Mouse (Mus musculus) heart, postnatal 10 days (tissue): ENCODE data around the gene Cfap97d1. TPM values are rescaled to one million over a fixed set of nuclear protein-coding genes. Genes with fewer than 3 reads are reported as not detected.
"Not testable (repeated sequence)": the region's sequence is repeated elsewhere in the genome, so short reads cannot be mapped to it uniquely, and the experiment has no call there.

ENCODE experiments used
- DNase-seq, 2 experiments: peaks; one replicate each; pipeline ENCODE4 v3.0.0; 2021
- intact Hi-C: fragments of 180-260 bp; cut with DNase I; formaldehyde crosslinking; loops from one replicate; pipeline ENCODE4 v1.15.1; 2025
- total RNA-seq, 2 experiments: library from RNA; stranded (reverse); gene quantifications; 2 replicates each; pipeline ENCODE4 v1.2.3; 2021

Gene Cfap97d1
- total RNA-seq, 2 experiments from 2014 or later, result not detected

GRCm38 (mm10) chr11:101972097-101972496 lies 12.0 kb upstream of the Cfap97d1 start:
- intact Hi-C loops, result no loop called here
- DNase-seq, result no peak

- intact Hi-C loops, result no loop called here
- no peak for DNase-seq
Observed at GRCm38 (mm10) chr11:101972651-101973050, 11.4 kb upstream of the Cfap97d1 start.

GRCm38 (mm10) chr11:101973496-101973895 lies 10.6 kb upstream of the Cfap97d1 start:
- intact Hi-C loops, result no loop called here
- no peak for DNase-seq

- DNase-seq, result no peak
- intact Hi-C loops, result no loop called here
Observed at GRCm38 (mm10) chr11:101974181-101974580, 9.9 kb upstream of the Cfap97d1 start.

- intact Hi-C loops, result no loop called here
- peak in 1 of 2 experiments; percentile 49 for DNase-seq
Observed at GRCm38 (mm10) chr11:101974923-101975322, 9.2 kb upstream of the Cfap97d1 start.

GRCm38 (mm10) chr11:101976949-101977348 lies 7.1 kb upstream of the Cfap97d1 start:
- intact Hi-C loops, result no loop called here
- DNase-seq, result no peak

GRCm38 (mm10) chr11:101979140-101979539 lies 4.9 kb upstream of the Cfap97d1 start:
- DNase-seq, result no peak
- intact Hi-C loops, result no loop called here

- DNase-seq, result no peak
- intact Hi-C loops, result no loop called here
Observed at GRCm38 (mm10) chr11:101980603-101981157, 3.4 kb upstream of the Cfap97d1 start.

GRCm38 (mm10) chr11:101981850-101982249 lies 2.2 kb upstream of the Cfap97d1 start:
- DNase-seq, result peak; percentile 29 to 38
- intact Hi-C loops, result no loop called here

- intact Hi-C loops, result no loop called here
- DNase-seq, result peak; percentile 49 to 51
Observed at GRCm38 (mm10) chr11:101982981-101983411, 1.1 kb upstream of the Cfap97d1 start.

- intact Hi-C loops, result no loop called here
- DNase-seq, result peak in 1 of 2 experiments; percentile 24
Observed at GRCm38 (mm10) chr11:101983431-101983921, 603 bp upstream of the Cfap97d1 start.

GRCm38 (mm10) chr11:101985450-101985849 lies 1.4 kb downstream of the Cfap97d1 start:
- intact Hi-C loops, result loop anchor here (5.0 kb wide), 1 partner anchor 152 kb away; no protein-coding TSS in a partner anchor
- not testable (repeated sequence) for DNase-seq

- intact Hi-C loops, result loop anchor here (1.0 to 5.0 kb wide), 2 partner anchors 54 to 151 kb away; no protein-coding TSS in a partner anchor
- DNase-seq, result peak; percentile 93 to 95
Observed at GRCm38 (mm10) chr11:101985990-101986389, 1.9 kb downstream of the Cfap97d1 start.

- no peak for DNase-seq
- intact Hi-C loops, result loop anchor here (1.0 to 5.0 kb wide), 2 partner anchors 53 to 150 kb away; no protein-coding TSS in a partner anchor
Observed at GRCm38 (mm10) chr11:101986913-101987312, 2.8 kb downstream of the Cfap97d1 start, which contains the start of gene Dusp3. TSS of gene Dusp3 (minus strand) at chr11:101987013.

GRCm38 (mm10) chr11:101990244-101990643 lies 6.2 kb downstream of the Cfap97d1 start:
- no peak for DNase-seq
- intact Hi-C loops, result no loop called here

- no peak for DNase-seq
- intact Hi-C loops, result no loop called here
Observed at GRCm38 (mm10) chr11:101991813-101992212, 7.7 kb downstream of the Cfap97d1 start.

GRCm38 (mm10) chr11:101992411-101992810 lies 8.3 kb downstream of the Cfap97d1 start:
- intact Hi-C loops, result no loop called here
- no peak for DNase-seq

- intact Hi-C loops, result no loop called here
- DNase-seq, result peak in 1 of 2 experiments; percentile 20
Observed at GRCm38 (mm10) chr11:101994100-101994499, 10.0 kb downstream of the Cfap97d1 start.

GRCm38 (mm10) chr11:101995938-101996337 lies 11.9 kb downstream of the Cfap97d1 start:
- DNase-seq, result no peak
- intact Hi-C loops, result no loop called here

GRCm38 (mm10) chr11:101998258-101998657 lies 14.2 kb downstream of the Cfap97d1 start:
- peak; percentile 53 to 65 for DNase-seq
- intact Hi-C loops, result no loop called here

- DNase-seq, result no peak
- intact Hi-C loops, result no loop called here
Observed at GRCm38 (mm10) chr11:101999466-101999865, 15.4 kb downstream of the Cfap97d1 start.

- intact Hi-C loops, result no loop called here
- no peak for DNase-seq
Observed at GRCm38 (mm10) chr11:102004251-102004650, 20.2 kb downstream of the Cfap97d1 start.
